Mouse (Mus musculus) intestine, postnatal 0 days (tissue): Measurements from ENCODE around the gene Col16a1. TPM values are rescaled to one million over a fixed set of nuclear protein-coding genes. Genes with fewer than 3 reads are reported as not detected.
A peak's percentile ranks its signal among the peaks of the same experiment; 100 is the strongest.

Experiments used
- ATAC-seq: fragments of 200-750 bp; cut with Nextera tagmentation; 2 replicates; pipeline ENCODE4 v1.8.0; 2017; ENCODE audit warnings: mild to moderate bottlenecking, moderate TSS enrichment, moderate library complexity
- H3K27ac ChIP-seq: fragments of 300-500 bp; sonication (generic); 2 replicates; pipeline ENCODE4 v1.5.1; 2014; ENCODE audit warnings: mild to moderate bottlenecking, low read depth, low read length, moderate library complexity
- H3K27me3 ChIP-seq: fragments of 300-500 bp; sonication (generic); replicated peaks from 2 replicates; pipeline ENCODE4 v1.6.1; 2014; ENCODE audit warnings: low read length, mixed read lengths; ENCODE audit not compliant: control insufficient read depth, insufficient read depth
- H3K36me3 ChIP-seq: fragments of 300-500 bp; sonication (generic); 2 replicates; pipeline ENCODE4 v1.6.1; 2014; ENCODE audit warnings: mild to moderate bottlenecking, moderate library complexity; ENCODE audit not compliant: control insufficient read depth, insufficient read depth
- H3K4me1 ChIP-seq: fragments of 300-500 bp; sonication (generic); replicated peaks from 2 replicates; pipeline ENCODE4 v1.6.1; 2014; ENCODE audit warnings: antibody characterized with exemption, low read length, mixed read lengths; ENCODE audit not compliant: control insufficient read depth, insufficient read depth
- H3K4me2 ChIP-seq: fragments of 300-500 bp; sonication (generic); replicated peaks from 2 replicates; pipeline ENCODE4 v1.6.1; 2014; ENCODE audit warnings: low read depth, mild to moderate bottlenecking, moderate library complexity
- H3K4me3 ChIP-seq: fragments of 300-500 bp; sonication (generic); 2 replicates; pipeline ENCODE4 v1.5.1; 2014; ENCODE audit warnings: low read depth, low read length
- H3K9ac ChIP-seq: fragments of 300-500 bp; sonication (generic); 2 replicates; pipeline ENCODE4 v1.6.1; 2014; ENCODE audit warnings: mild to moderate bottlenecking, low read depth, low read length
- H3K9me3 ChIP-seq: fragments of 300-500 bp; sonication (generic); 2 replicates; pipeline ENCODE4 v1.6.1; 2016; ENCODE audit warnings: mixed run types; ENCODE audit not compliant: control insufficient read depth
- CTCF ChIP-seq: sonication (generic); IDR thresholded peaks from 2 replicates; pipeline ENCODE4 v1.5.1; 2016; ENCODE audit warnings: low read depth, mild to moderate bottlenecking, control low read depth, antibody characterized with exemption, moderate library complexity
- WGBS: fragments of 180-500 bp; shearing (Covaris S2); extraction: QIAGEN DNeasy Blood & Tissue Kit; methylation state at CpG from one replicate; pipeline ENCODE4 v1.1.7; 2014; 5-methylcytosine and 5-hydroxymethylcytosine counted together
- polyA plus RNA-seq: library from polyadenylated mRNA; unstranded; fragments of >200 nt; fragmentation: Nextera tagmentation; extraction: Ambion mirVana; gene quantifications from 2 replicates; pipeline ENCODE4 v1.2.1, GENCODE M21; 2015

Col16a1 gene
- polyA plus RNA-seq, 1 experiment from 2014 or later = 25.6 TPM

GRCm38 (mm10) chr4:130110091-130110490, 62.5 kb downstream of the Col16a1 start:
- no peak for ATAC-seq
- Histone ChIP-seq H3K4me1 (peaks cover 10% of the 10 kb centered on the region; the same call in 1 of the 2 replicates), H3K4me3 (no peak overlapping the region), H3K27ac (peak overlapping the region; percentile 31; the same call in 1 of the 2 replicates), H3K9me3 (no peaks in the 10 kb centered on the region), H3K4me2 (peak overlapping the region; percentile 60), H3K27me3 (no peaks in the 10 kb centered on the region), H3K9ac (no peak overlapping the region), H3K36me3 (peaks cover 11% of the 10 kb centered on the region; the same call in 1 of the 2 replicates)
- WGBS = 81% methylated on average over 7 of the region's 7 CpGs
- TF ChIP-seq CTCF = no peak

GRCm38 (mm10) chr4:130112299-130112698, 64.7 kb downstream of the Col16a1 start:
- H3K27me3 ChIP-seq = no peaks in the 10 kb centered on the region
- H3K9me3 ChIP-seq = no peaks in the 10 kb centered on the region
- no peak overlapping the region for H3K27ac ChIP-seq
- H3K36me3 ChIP-seq = peaks cover 11% of the 10 kb centered on the region; the same call in 1 of the 2 replicates
- no peak overlapping the region for H3K4me2 ChIP-seq
- TF ChIP-seq CTCF = no peak
- no peak overlapping the region for H3K9ac ChIP-seq
- no peak overlapping the region for H3K4me3 ChIP-seq
- ATAC-seq = no peak
- WGBS = 64% methylated on average over 7 of the region's 7 CpGs
- H3K4me1 ChIP-seq = peaks cover 10% of the 10 kb centered on the region; the same call in 1 of the 2 replicates

GRCm38 (mm10) chr4:130112732-130113131, 65.1 kb downstream of the Col16a1 start:
- 0 out of 2 replicates have a peak overlapping the region, but pooled peaks have one; percentile 5 for H3K27ac ChIP-seq
- H3K9ac ChIP-seq = no peak overlapping the region
- peaks cover 10% of the 10 kb centered on the region; the same call in 1 of the 2 replicates for H3K4me1 ChIP-seq
- H3K4me3 ChIP-seq = no peak overlapping the region
- TF ChIP-seq CTCF = no peak
- WGBS = 100% methylated on average over 1 of the region's 1 CpGs
- no peaks in the 10 kb centered on the region for H3K9me3 ChIP-seq
- no peaks in the 10 kb centered on the region for H3K27me3 ChIP-seq
- peaks cover 11% of the 10 kb centered on the region; the same call in 1 of the 2 replicates for H3K36me3 ChIP-seq
- no peak for ATAC-seq
- H3K4me2 ChIP-seq = no peak overlapping the region

- H3K4me1 ChIP-seq = no peaks in the 10 kb centered on the region
- no peak overlapping the region for H3K4me2 ChIP-seq
- H3K9me3 ChIP-seq = no peaks in the 10 kb centered on the region
- WGBS = 71% methylated on average over 4 of the region's 4 CpGs
- TF ChIP-seq CTCF = no peak
- H3K4me3 ChIP-seq = no peak overlapping the region
- H3K27me3 ChIP-seq = no peaks in the 10 kb centered on the region
- H3K9ac ChIP-seq = no peak overlapping the region
- peaks cover 45% of the 10 kb centered on the region for H3K36me3 ChIP-seq
- H3K27ac ChIP-seq = no peak overlapping the region
- no peak for ATAC-seq
These were observed 73.1 kb downstream of the Col16a1 start for GRCm38 (mm10) chr4:130120752-130121151.

GRCm38 (mm10) chr4:130121560-130121959, 73.9 kb downstream of the Col16a1 start:
- Histone ChIP-seq H3K27ac (no peak overlapping the region), H3K9me3 (no peaks in the 10 kb centered on the region), H3K4me1 (no peaks in the 10 kb centered on the region), H3K9ac (no peak overlapping the region), H3K4me2 (no peak overlapping the region), H3K36me3 (peaks cover 53% of the 10 kb centered on the region), H3K27me3 (no peaks in the 10 kb centered on the region), H3K4me3 (no peak overlapping the region)
- ATAC-seq = no peak
- WGBS = 83% methylated on average over 8 of the region's 8 CpGs
- TF ChIP-seq CTCF = no peak

GRCm38 (mm10) chr4:130123020-130123419, 75.4 kb downstream of the Col16a1 start:
- peaks cover 68% of the 10 kb centered on the region for H3K36me3 ChIP-seq
- no peak for ATAC-seq
- WGBS = 85% methylated on average over 5 of the region's 5 CpGs

More at GRCm38 (mm10) chr4:130123020-130123419, 75.4 kb downstream of the Col16a1 start:
- TF ChIP-seq CTCF = no peak
- H3K9me3 ChIP-seq = no peaks in the 10 kb centered on the region
- H3K4me3 ChIP-seq = no peak overlapping the region
- no peaks in the 10 kb centered on the region for H3K27me3 ChIP-seq
- H3K4me1 ChIP-seq = no peaks in the 10 kb centered on the region
- H3K9ac ChIP-seq = no peak overlapping the region
- H3K27ac ChIP-seq = no peak overlapping the region
- no peak overlapping the region for H3K4me2 ChIP-seq
